Mouse (Mus musculus) embryonic facial prominence, embryonic 10.5 days (tissue): ENCODE data around the gene Ear1. TPM values are rescaled to one million over a fixed set of nuclear protein-coding genes. Genes with fewer than 3 reads are reported as not detected.
"Not testable (repeated sequence)": the region's sequence is repeated elsewhere in the genome, so short reads cannot be mapped to it uniquely, and the experiment has no call there.

Experiments
- DNase-seq: peaks from one replicate; pipeline ENCODE4 v3.0.0-alpha.2; 2017; ENCODE audit warnings: low spot score
- H3K27ac ChIP-seq: fragments of 300-500 bp; sonication (generic); replicated peaks from 2 replicates; pipeline ENCODE4 v1.5.1; 2016; ENCODE audit warnings: mild to moderate bottlenecking
- H3K27me3 ChIP-seq: fragments of 300-500 bp; sonication (generic); replicated peaks from 2 replicates; pipeline ENCODE4 v1.6.1; 2016; ENCODE audit warnings: low read depth, mild to moderate bottlenecking; ENCODE audit not compliant: poor library complexity, severe bottlenecking
- H3K36me3 ChIP-seq: fragments of 300-500 bp; sonication (generic); replicated peaks from 2 replicates; pipeline ENCODE4 v1.6.1; 2016; ENCODE audit warnings: mild to moderate bottlenecking, moderate library complexity
- H3K4me1 ChIP-seq: fragments of 300-500 bp; sonication (generic); 2 replicates; pipeline ENCODE4 v1.6.1; 2016
- H3K4me3 ChIP-seq: fragments of 300-500 bp; sonication (generic); 2 replicates; pipeline ENCODE4 v1.5.1; 2016; ENCODE audit warnings: mild to moderate bottlenecking, moderate library complexity
- H3K9me3 ChIP-seq: fragments of 300-500 bp; sonication (generic); 2 replicates; pipeline ENCODE4 v1.6.1; 2016; ENCODE audit warnings: mild to moderate bottlenecking
- WGBS: fragments of 180-500 bp; shearing (Covaris S2); methylation state at CpG from one replicate; pipeline ENCODE4 v1.1.7; 2016; 5-methylcytosine and 5-hydroxymethylcytosine counted together
- polyA plus RNA-seq: library from polyadenylated mRNA; unstranded; fragments of >200 nt; fragmentation: Nextera tagmentation; extraction: Ambion mirVana; gene quantifications from 2 replicates; pipeline ENCODE4 v1.2.1, GENCODE M21; 2016

The Ear1 gene
- polyA plus RNA-seq, 1 experiment from 2014 or later, result not detected

- H3K4me3 ChIP-seq, H3K4me1 ChIP-seq, H3K27me3 ChIP-seq, H3K9me3 ChIP-seq, DNase-seq, H3K27ac ChIP-seq, H3K36me3 ChIP-seq: not testable (repeated sequence)
- 77% methylated on average over 4 of the region's 4 CpGs for WGBS
Measured at GRCm38 (mm10) chr14:43843949-43844573, 31.3 kb downstream of the Ear1 start.

GRCm38 (mm10) chr14:43840976-43841375, 34.3 kb downstream of the Ear1 start:
- H3K4me3 ChIP-seq, H3K4me1 ChIP-seq, H3K27ac ChIP-seq, H3K27me3 ChIP-seq, H3K9me3 ChIP-seq, H3K36me3 ChIP-seq, DNase-seq: not testable (repeated sequence)
- 88% methylated on average over 1 of the region's 1 CpGs for WGBS

- H3K4me3 ChIP-seq, H3K9me3 ChIP-seq, H3K27ac ChIP-seq, H3K27me3 ChIP-seq, H3K36me3 ChIP-seq, DNase-seq, H3K4me1 ChIP-seq: not testable (repeated sequence)
- WGBS, result 93% methylated on average over 2 of the region's 2 CpGs
Measured at GRCm38 (mm10) chr14:43835366-43835765, 40.0 kb downstream of the Ear1 start.

GRCm38 (mm10) chr14:43830385-43830784, 44.9 kb downstream of the Ear1 start:
- H3K27me3 ChIP-seq, H3K9me3 ChIP-seq, H3K4me1 ChIP-seq, H3K36me3 ChIP-seq, DNase-seq, H3K4me3 ChIP-seq, H3K27ac ChIP-seq: not testable (repeated sequence)
- 50% methylated on average over 1 of the region's 1 CpGs for WGBS

- H3K9me3 ChIP-seq, H3K4me3 ChIP-seq, H3K27ac ChIP-seq, H3K36me3 ChIP-seq, H3K27me3 ChIP-seq, DNase-seq, H3K4me1 ChIP-seq: not testable (repeated sequence)
- WGBS, result 88% methylated on average over 6 of the region's 6 CpGs
Measured at GRCm38 (mm10) chr14:43824176-43824575, 51.1 kb downstream of the Ear1 start.

GRCm38 (mm10) chr14:43821869-43822268, 53.4 kb downstream of the Ear1 start:
- WGBS, result 55% methylated on average over 1 of the region's 2 CpGs
- H3K4me3 ChIP-seq, H3K27me3 ChIP-seq, DNase-seq, H3K9me3 ChIP-seq, H3K36me3 ChIP-seq, H3K27ac ChIP-seq, H3K4me1 ChIP-seq: not testable (repeated sequence)

GRCm38 (mm10) chr14:43812458-43812857, 62.9 kb downstream of the Ear1 start:
- not testable (repeated sequence) for H3K4me1 ChIP-seq, H3K4me3 ChIP-seq, H3K27ac ChIP-seq, H3K27me3 ChIP-seq, H3K9me3 ChIP-seq, H3K36me3 ChIP-seq
- WGBS, result 67% methylated on average over 8 of the region's 9 CpGs
- peak; percentile 49 for DNase-seq

- DNase-seq, H3K9me3 ChIP-seq, H3K27ac ChIP-seq, H3K4me3 ChIP-seq, H3K4me1 ChIP-seq, H3K36me3 ChIP-seq, H3K27me3 ChIP-seq: not testable (repeated sequence)
- 74% methylated on average over 4 of the region's 4 CpGs for WGBS
Measured at GRCm38 (mm10) chr14:43808142-43808541, 67.2 kb downstream of the Ear1 start.

- not testable (repeated sequence) for H3K4me3 ChIP-seq, H3K27me3 ChIP-seq, H3K27ac ChIP-seq, DNase-seq, H3K9me3 ChIP-seq, H3K36me3 ChIP-seq, H3K4me1 ChIP-seq
- 20% methylated on average over 7 of the region's 7 CpGs for WGBS
Measured at GRCm38 (mm10) chr14:43804435-43804834, 70.9 kb downstream of the Ear1 start.

- H3K4me1 ChIP-seq, H3K36me3 ChIP-seq, H3K9me3 ChIP-seq, H3K27me3 ChIP-seq, H3K27ac ChIP-seq: not testable (repeated sequence)
- 7% methylated on average over 23 of the region's 23 CpGs for WGBS
- peak overlapping the region; percentile 45 for H3K4me3 ChIP-seq
- DNase-seq, result peak; percentile 25
Measured at GRCm38 (mm10) chr14:43796905-43797470, 78.3 kb downstream of the Ear1 start.

- 21% methylated on average over 14 of the region's 14 CpGs for WGBS
- Histone ChIP-seq H3K4me3 (peak overlapping the region; percentile 45), H3K36me3 (no peaks in the 10 kb centered on the region), H3K9me3 (no peaks in the 10 kb centered on the region), H3K27ac (no peak overlapping the region; the same call in 1 of the 2 replicates), H3K27me3 (0 out of 2 replicates have a peak, but pooled peaks cover 9% of the 10 kb centered on the region), H3K4me1 (peaks cover 9% of the 10 kb centered on the region)
- no peak for DNase-seq
Measured at GRCm38 (mm10) chr14:43796069-43796904, 79.0 kb downstream of the Ear1 start.

- not testable (repeated sequence) for H3K4me1 ChIP-seq, H3K27ac ChIP-seq, DNase-seq, H3K36me3 ChIP-seq, H3K4me3 ChIP-seq, H3K27me3 ChIP-seq, H3K9me3 ChIP-seq
- 71% methylated on average over 5 of the region's 5 CpGs for WGBS
Measured at GRCm38 (mm10) chr14:43793811-43794210, 81.5 kb downstream of the Ear1 start.

GRCm38 (mm10) chr14:43784645-43785044, 90.7 kb downstream of the Ear1 start, which contains the start of gene Gm8180:
Gene Gm8180, minus strand, starts transcription at chr14:43784745.
- not testable (repeated sequence) for H3K9me3 ChIP-seq, H3K4me3 ChIP-seq, H3K36me3 ChIP-seq, H3K4me1 ChIP-seq, H3K27me3 ChIP-seq, DNase-seq, H3K27ac ChIP-seq
- WGBS, result 92% methylated on average over 3 of the region's 3 CpGs
